ENCODE assay signal across 7 mouse cellular contexts in genomic region chr16:59599411-59600265, GRCm38 (mm10). TPM values are rescaled to one million over a fixed set of nuclear protein-coding genes. Genes with fewer than 3 reads are reported as not detected.
DNase-seq lines count a peak whose midpoint lies in the region; ATAC-seq and TF ChIP-seq lines count a peak whose summit lies in the region.

No protein-coding gene starts in this region.

- WGBS in forebrain, embryonic 13.5 days = 17% methylated on average over 17 of the region's 17 CpGs
- WGBS in intestine, embryonic 16.5 days = 27% methylated on average over 17 of the region's 17 CpGs

- intact Hi-C loops in left cerebral cortex, postnatal 10 days (cut with DNase I) = loop anchor here (5.0 kb wide), 1 partner anchor 47 kb away; no protein-coding TSS in a partner anchor

- no peak for TF ChIP-seq CTCF in ES-Bruce4 (IDR thresholded peaks at IDR 0.05; ENCODE audit: low read depth, low read length)

- DNase-seq in 3T3-L1 (ENCODE audit: low read depth, low spot score) = peak; percentile 46
- DNase-seq in neural tube, embryonic 10.5 days (ENCODE audit: extremely low spot score, low spot score) = peak; percentile 37
- DNase-seq in left cerebral cortex, postnatal 10 days (ENCODE audit: extremely low spot score in 1 of 2, low spot score in 2 of 2) = no peak

- H3K4me3 ChIP-seq in ES-Bruce4 (ENCODE audit: low read depth, low read length) = peak overlapping the region; percentile 62
- peak overlapping the region; percentile 70 for H3K4me3 ChIP-seq in forebrain, embryonic 13.5 days
- H3K4me3 ChIP-seq in intestine, embryonic 16.5 days (ENCODE audit: low read length) = peak overlapping the region; percentile 73

- H3K36me3 ChIP-seq in ES-Bruce4 (ENCODE audit: control insufficient read depth, insufficient read depth, low read length, poor library complexity, severe bottlenecking) = no peaks in the 10 kb centered on the region
- no peaks in the 10 kb centered on the region for H3K36me3 ChIP-seq in forebrain, embryonic 13.5 days (ENCODE audit: poor library complexity, severe bottlenecking)
- H3K36me3 ChIP-seq in intestine, embryonic 16.5 days (ENCODE audit: control insufficient read depth, insufficient read depth, low read length) = no peaks in the 10 kb centered on the region

- no peak for TF ChIP-seq POLR2A in ES-Bruce4 (IDR thresholded peaks at IDR 0.05; ENCODE audit: insufficient read depth, low read length)

- peak overlapping the region; percentile 100 for H3K9ac ChIP-seq in ES-Bruce4 (ENCODE audit: low read depth, poor library complexity, severe bottlenecking)
- H3K9ac ChIP-seq in forebrain, embryonic 13.5 days = no peak overlapping the region; the same call in 1 of the 2 replicates
- peak overlapping the region; percentile 76; the same call in 1 of the 2 replicates for H3K9ac ChIP-seq in intestine, embryonic 16.5 days (ENCODE audit: low read depth, low read length)

- peaks cover 2% of the 10 kb centered on the region for H3K4me1 ChIP-seq in ES-Bruce4 (ENCODE audit: control insufficient read depth, insufficient read depth, low read length)
- peaks cover 21% of the 10 kb centered on the region for H3K4me1 ChIP-seq in forebrain, embryonic 13.5 days
- no peaks in the 10 kb centered on the region for H3K4me1 ChIP-seq in intestine, embryonic 16.5 days (ENCODE audit: control insufficient read depth, insufficient read depth, low read length)

- no peak for ATAC-seq in forebrain, embryonic 13.5 days
- no peak for ATAC-seq in intestine, embryonic 16.5 days
- ATAC-seq in erythroblast, adult 5-6 weeks (replicated peaks; ENCODE audit: low FRiP score, poor library complexity, severe bottlenecking) = no peak

- H3K27me3 ChIP-seq in ES-Bruce4 (ENCODE audit: control insufficient read depth, insufficient read depth, low read length, poor library complexity, severe bottlenecking) = no peaks in the 10 kb centered on the region; the same call in 1 of the 2 replicates
- 0 out of 2 replicates have a peak, but pooled peaks cover 12% of the 10 kb centered on the region for H3K27me3 ChIP-seq in forebrain, embryonic 13.5 days
- no peaks in the 10 kb centered on the region for H3K27me3 ChIP-seq in intestine, embryonic 16.5 days (replicated peaks; ENCODE audit: control insufficient read depth, insufficient read depth, low read length)

- 0 out of 2 replicates have a peak overlapping the region, but pooled peaks have one; percentile 28 for H3K27ac ChIP-seq in ES-Bruce4 (ENCODE audit: insufficient read depth, low read length)
- H3K27ac ChIP-seq in forebrain, embryonic 13.5 days = no peak overlapping the region
- no peak overlapping the region; the same call in none of the 2 replicates for H3K27ac ChIP-seq in intestine, embryonic 16.5 days (ENCODE audit: low read length)

- H3K9me3 ChIP-seq in ES-Bruce4 (replicated peaks; ENCODE audit: control insufficient read depth, insufficient read depth, low read length, poor library complexity, severe bottlenecking) = no peaks in the 10 kb centered on the region
- H3K9me3 ChIP-seq in forebrain, embryonic 13.5 days (replicated peaks) = no peaks in the 10 kb centered on the region
- H3K9me3 ChIP-seq in intestine, embryonic 16.5 days (ENCODE audit: control insufficient read depth, low read length) = no peaks in the 10 kb centered on the region

- H3K4me2 ChIP-seq in forebrain, embryonic 13.5 days = peak overlapping the region; percentile 78
- H3K4me2 ChIP-seq in intestine, embryonic 16.5 days (ENCODE audit: low read depth, low read length) = peak overlapping the region; percentile 68

- no peak for TF ChIP-seq EP300 in ES-Bruce4 (IDR thresholded peaks at IDR 0.05; ENCODE audit: insufficient read depth, low read depth, low read length)

RNA-seq across cellular contexts. Expression of gene Crybg3, which starts 1.1 kb away (rescaled TPM):
- polyA plus RNA-seq in ES-Bruce4 (2011; ENCODE audit: insufficient read depth, insufficient read length, low read depth, missing spikeins) = 11.8 and 13.3 TPM in 2 replicates
- polyA plus RNA-seq in forebrain, embryonic 13.5 days (2015; fragmentation: Nextera tagmentation; extraction: Ambion mirVana) = 2.3 and 2.6 TPM in 2 replicates
- 4.4 and 5.0 TPM in 2 replicates for polyA plus RNA-seq in intestine, embryonic 16.5 days (2015; fragmentation: Nextera tagmentation; extraction: Ambion mirVana)
- 1 to 10 TPM; 4.6 to 6.1 TPM for total RNA-seq in left cerebral cortex, postnatal 10 days (2021)
- total RNA-seq in erythroblast, adult 5-6 weeks (2015; ENCODE audit: low replicate concordance) = 5.4 and 5.6 TPM in 2 replicates
- total RNA-seq in erythroblast, adult 5-6 weeks (2017; ENCODE audit: low replicate concordance) = 2.8 and 4.5 TPM in 2 replicates

RNA-seq across cellular contexts. Expression of gene Arl6, which starts 39.6 kb away (rescaled TPM):
- polyA plus RNA-seq in ES-Bruce4 (2011; ENCODE audit: insufficient read depth, insufficient read length, low read depth, missing spikeins) = 20.5 and 21.9 TPM in 2 replicates
- polyA plus RNA-seq in forebrain, embryonic 13.5 days (2015; fragmentation: Nextera tagmentation; extraction: Ambion mirVana) = 53.5 and 53.8 TPM in 2 replicates
- 14.3 and 15.4 TPM in 2 replicates for polyA plus RNA-seq in intestine, embryonic 16.5 days (2015; fragmentation: Nextera tagmentation; extraction: Ambion mirVana)
- total RNA-seq in left cerebral cortex, postnatal 10 days (2021) = 10 to 100 TPM; 34.5 to 38.7 TPM
- 0.63 and 2.7 TPM in 2 replicates for total RNA-seq in erythroblast, adult 5-6 weeks (2015; ENCODE audit: low replicate concordance)
- total RNA-seq in erythroblast, adult 5-6 weeks (2017; ENCODE audit: low replicate concordance) = not detected in 2 replicates

Comparison
In these comparisons a context has a peak if more than half of its experiments do, and no peak if none do; other contexts are left out.
1. DNase-seq: peak in 3T3-L1 (single experiment) and neural tube, embryonic 10.5 days (single experiment); none in left cerebral cortex, postnatal 10 days (0 of 2).
2. Peak in every context shown above with its lines, with median percentiles within 50 percentile points of each other: H3K4me3 ChIP-seq.